Mouse (Mus musculus) adipocyte (in vitro differentiated cells): ENCODE measurements around the gene Col17a1.

Source experiments
- DNase-seq: peaks from one replicate; pipeline ENCODE4 v3.0.0-alpha.2; 2016; ENCODE audit warnings: low spot score

Col17a1 gene

GRCm38 (mm10) chr19:47667601-47668000 lies 24.3 kb downstream of the Col17a1 start:
- DNase-seq, result no peak

GRCm38 (mm10) chr19:47659765-47660408 lies 32.0 kb downstream of the Col17a1 start:
- DNase-seq, result peak; percentile 60

- peak; percentile 89 for DNase-seq
Observed at GRCm38 (mm10) chr19:47658914-47659535, 32.9 kb downstream of the Col17a1 start.

- no peak for DNase-seq
Observed at GRCm38 (mm10) chr19:47654896-47655295, 37.0 kb downstream of the Col17a1 start.

GRCm38 (mm10) chr19:47653173-47653572 lies 38.7 kb downstream of the Col17a1 start:
- no peak for DNase-seq

GRCm38 (mm10) chr19:47652255-47652654 lies 39.6 kb downstream of the Col17a1 start:
- no peak for DNase-seq

GRCm38 (mm10) chr19:47651160-47651480 lies 40.8 kb downstream of the Col17a1 start:
- DNase-seq, result no peak

- no peak for DNase-seq
Observed at GRCm38 (mm10) chr19:47650366-47651159, 41.3 kb downstream of the Col17a1 start.

- DNase-seq, result no peak
Observed at GRCm38 (mm10) chr19:47649071-47649470, 42.8 kb downstream of the Col17a1 start.

GRCm38 (mm10) chr19:47646508-47647120 lies 45.3 kb downstream of the Col17a1 start:
- DNase-seq, result peak; percentile 55

GRCm38 (mm10) chr19:47645583-47645982 lies 46.3 kb downstream of the Col17a1 start:
- DNase-seq, result no peak

- DNase-seq, result no peak
Observed at GRCm38 (mm10) chr19:47643910-47644309, 48.0 kb downstream of the Col17a1 start.

- DNase-seq, result no peak
Observed at GRCm38 (mm10) chr19:47635380-47635779, 56.5 kb downstream of the Col17a1 start.

GRCm38 (mm10) chr19:47631799-47632198 lies 60.1 kb downstream of the Col17a1 start:
- no peak for DNase-seq

- DNase-seq, result no peak
Observed at GRCm38 (mm10) chr19:47630381-47630780, 61.5 kb downstream of the Col17a1 start.

GRCm38 (mm10) chr19:47629068-47629467 lies 62.8 kb downstream of the Col17a1 start:
- DNase-seq, result no peak

- DNase-seq, result no peak
Observed at GRCm38 (mm10) chr19:47627450-47627849, 64.4 kb downstream of the Col17a1 start.

GRCm38 (mm10) chr19:47624940-47625711 lies 66.8 kb downstream of the Col17a1 start:
- no peak for DNase-seq

- no peak for DNase-seq
Observed at GRCm38 (mm10) chr19:47621478-47621877, 70.4 kb downstream of the Col17a1 start.

GRCm38 (mm10) chr19:47613442-47613841 lies 78.5 kb downstream of the Col17a1 start:
- no peak for DNase-seq

GRCm38 (mm10) chr19:47608513-47608912 lies 83.4 kb downstream of the Col17a1 start:
- DNase-seq, result no peak
